Mouse (Mus musculus) heart, postnatal 0 days (tissue): ENCODE measurements around the gene Hipk2.

Experiments used
- CTCF ChIP-seq: IDR thresholded peaks from 2 replicates; pipeline ENCODE4 v1.5.1; 2016; ENCODE audit warnings: antibody characterized with exemption, control low read depth, low read depth
- EP300 ChIP-seq: IDR thresholded peaks from 2 replicates; pipeline ENCODE4 v1.6.1; 2016; ENCODE audit warnings: antibody characterized with exemption, low read depth

GRCm38 (mm10) chr6:38821686-38822085 is 54.3 kb downstream of the Hipk2 start:
- TF ChIP-seq EP300 = no peak
- no peak for TF ChIP-seq CTCF
